Mouse (Mus musculus) left cerebral cortex, postnatal 14 days (tissue): ENCODE data around the gene Hp1bp3. TPM values are rescaled to one million over a fixed set of nuclear protein-coding genes. Genes with fewer than 3 reads are reported as not detected.
A peak's percentile ranks its signal among the peaks of the same experiment; 100 is the strongest.

Source experiments
- DNase-seq, 2 experiments: peaks; one replicate each; pipeline ENCODE4 v3.0.0; 2021 to 2022; ENCODE audit warnings: low spot score in 2 of 2, mixed read lengths in 1 of 2
- intact Hi-C: fragments of 180-260 bp; cut with DNase I; formaldehyde crosslinking; loops from one replicate; pipeline ENCODE4 v1.15.1; 2025
- total RNA-seq, 2 experiments: library from RNA; stranded (reverse); gene quantifications; 2 replicates each; pipeline ENCODE4 v1.2.3; 2021

Hp1bp3 gene
- total RNA-seq, 2 experiments from 2014 or later, result 149 to 154 TPM

GRCm38 (mm10) chr4:138282834-138283233 lies 66.7 kb downstream of the Hp1bp3 start:
- peak; percentile 73 to 93 for DNase-seq
- intact Hi-C loops, result no loop called here

- DNase-seq, result no peak
- intact Hi-C loops, result no loop called here
Measured at GRCm38 (mm10) chr4:138286411-138286810, 70.3 kb downstream of the Hp1bp3 start.

GRCm38 (mm10) chr4:138288691-138289090 lies 72.6 kb downstream of the Hp1bp3 start:
- intact Hi-C loops, result no loop called here
- DNase-seq, result no peak

GRCm38 (mm10) chr4:138292028-138292427 lies 75.9 kb downstream of the Hp1bp3 start:
- DNase-seq, result no peak
- intact Hi-C loops, result no loop called here

- intact Hi-C loops, result no loop called here
Measured at GRCm38 (mm10) chr4:138293261-138293948, 77.3 kb downstream of the Hp1bp3 start.

GRCm38 (mm10) chr4:138293949-138294550 lies 78.0 kb downstream of the Hp1bp3 start:
- intact Hi-C loops, result no loop called here
- no peak for DNase-seq

More at GRCm38 (mm10) chr4:138293261-138293948, 77.3 kb downstream of the Hp1bp3 start:
- DNase-seq, result peak in 1 of 2 experiments; percentile 41

Other genes starting within 250 kb of the Hp1bp3 start
- 100 to 1,000 TPM; 199 TPM for gene Eif4g3, start 223.3 kb upstream of the Hp1bp3 start, total RNA-seq
- gene Sh2d5, start 34.1 kb downstream of the Hp1bp3 start, total RNA-seq, result 10 to 100 TPM; 35.2 to 37.1 TPM
- gene Kif17, start 34.1 kb downstream of the Hp1bp3 start, total RNA-seq, result 10 to 100 TPM; 16.7 to 18.0 TPM
- 100 to 1,000 TPM in 1 of 2 experiments, 10 to 100 TPM in 1; 96.9 to 101 TPM for gene Ddost, start 88.4 kb downstream of the Hp1bp3 start, total RNA-seq
- 100 to 1,000 TPM; 181 to 190 TPM for gene Pink1, start 110.0 kb downstream of the Hp1bp3 start, total RNA-seq
- 1 to 10 TPM; 3.3 to 4.1 TPM for gene Cda, start 151.7 kb downstream of the Hp1bp3 start, total RNA-seq
- 10 to 100 TPM; 33.9 TPM for gene Fam43b, start 180.2 kb downstream of the Hp1bp3 start, total RNA-seq
- gene Mul1, start 218.4 kb downstream of the Hp1bp3 start, total RNA-seq, result 10 to 100 TPM; 50.5 to 55.9 TPM
- 100 to 1,000 TPM; 755 to 854 TPM for gene Camk2n1, start 238.0 kb downstream of the Hp1bp3 start, total RNA-seq